Mouse (Mus musculus) lung, embryonic 16.5 days (tissue): ENCODE data around the gene Tbc1d22a. TPM values are rescaled to one million over a fixed set of nuclear protein-coding genes. Genes with fewer than 3 reads are reported as not detected.

ENCODE experiments used
- ATAC-seq: fragments of 200-750 bp; cut with Nextera tagmentation; 2 replicates; pipeline ENCODE4 v1.8.0; 2017; ENCODE audit warnings: low read depth, mild to moderate bottlenecking, moderate library complexity
- H3K27ac ChIP-seq: fragments of 300-500 bp; sonication (generic); 2 replicates; pipeline ENCODE4 v1.5.1; 2014; ENCODE audit warnings: mild to moderate bottlenecking, control low read depth, low read length
- H3K27me3 ChIP-seq: fragments of 300-500 bp; sonication (generic); 2 replicates; pipeline ENCODE4 v1.6.1; 2014; ENCODE audit warnings: low read depth, low read length, mixed read lengths; ENCODE audit not compliant: control insufficient read depth, insufficient read depth
- H3K36me3 ChIP-seq: fragments of 300-500 bp; sonication (generic); 2 replicates; pipeline ENCODE4 v1.6.1; 2014; ENCODE audit warnings: low read length; ENCODE audit not compliant: control insufficient read depth, insufficient read depth
- H3K4me1 ChIP-seq: fragments of 300-500 bp; sonication (generic); replicated peaks from 2 replicates; pipeline ENCODE4 v1.6.1; 2014; ENCODE audit warnings: low read length, mixed read lengths; ENCODE audit not compliant: control insufficient read depth, insufficient read depth
- H3K4me2 ChIP-seq: fragments of 300-500 bp; sonication (generic); 2 replicates; pipeline ENCODE4 v1.6.1; 2014; ENCODE audit warnings: low read depth, low read length, control low read depth
- H3K4me3 ChIP-seq: fragments of 300-500 bp; sonication (generic); 2 replicates; pipeline ENCODE4 v1.5.1; 2014; ENCODE audit warnings: mild to moderate bottlenecking, low read length, control low read depth
- H3K9ac ChIP-seq: fragments of 300-500 bp; sonication (generic); 2 replicates; pipeline ENCODE4 v1.6.1; 2014; ENCODE audit warnings: low read length, control low read depth
- H3K9me3 ChIP-seq: fragments of 300-500 bp; sonication (generic); 2 replicates; pipeline ENCODE4 v1.6.1; 2016; ENCODE audit warnings: low read length; ENCODE audit not compliant: control insufficient read depth
- WGBS: fragments of 180-500 bp; shearing (Covaris S2); extraction: QIAGEN DNeasy Blood & Tissue Kit; methylation state at CpG from one replicate; pipeline ENCODE4 v1.1.7; 2014; 5-methylcytosine and 5-hydroxymethylcytosine counted together
- polyA plus RNA-seq: library from polyadenylated mRNA; unstranded; fragments of >200 nt; fragmentation: Nextera tagmentation; extraction: Ambion mirVana; gene quantifications from 2 replicates; pipeline ENCODE4 v1.2.1, GENCODE M21; 2015

The Tbc1d22a gene
- polyA plus RNA-seq, 1 experiment from 2014 or later = 13.6 TPM

DNA sequence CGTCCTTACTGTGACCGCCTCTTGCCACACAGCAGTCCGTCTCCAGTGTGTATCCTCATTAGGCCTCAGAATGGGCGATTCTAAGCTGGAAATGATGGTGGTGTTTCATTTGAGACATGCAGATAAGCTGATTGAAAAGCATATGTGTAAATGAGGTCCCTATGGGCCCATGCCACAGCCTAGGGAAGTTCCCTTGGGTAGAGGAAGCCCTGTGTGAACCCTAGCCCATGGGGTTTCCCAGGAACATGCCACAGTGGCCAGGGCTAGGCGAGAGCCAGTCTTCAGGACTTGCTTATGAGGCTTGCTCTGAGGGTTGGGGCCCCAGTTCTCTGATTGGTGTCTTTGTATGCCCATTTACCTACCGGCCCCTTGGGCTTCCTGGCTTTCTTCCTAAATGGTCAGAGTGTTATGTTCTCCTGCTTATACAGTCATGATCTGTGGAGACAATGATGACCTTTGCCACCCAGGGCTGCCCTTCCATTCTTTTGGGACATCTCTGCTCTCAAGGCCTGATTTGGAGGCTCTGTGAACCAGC is 161.7 kb downstream of the Tbc1d22a start:
- Histone ChIP-seq H3K9ac (no peak overlapping the region), H3K4me2 (no peak overlapping the region), H3K4me1 (no peaks in the 10 kb centered on the region), H3K27me3 (no peaks in the 10 kb centered on the region), H3K9me3 (no peaks in the 10 kb centered on the region), H3K4me3 (no peak overlapping the region), H3K27ac (no peak overlapping the region), H3K36me3 (no peaks in the 10 kb centered on the region)
- WGBS = 87% methylated on average over 6 of the region's 6 CpGs
- ATAC-seq = no peak

DNA sequence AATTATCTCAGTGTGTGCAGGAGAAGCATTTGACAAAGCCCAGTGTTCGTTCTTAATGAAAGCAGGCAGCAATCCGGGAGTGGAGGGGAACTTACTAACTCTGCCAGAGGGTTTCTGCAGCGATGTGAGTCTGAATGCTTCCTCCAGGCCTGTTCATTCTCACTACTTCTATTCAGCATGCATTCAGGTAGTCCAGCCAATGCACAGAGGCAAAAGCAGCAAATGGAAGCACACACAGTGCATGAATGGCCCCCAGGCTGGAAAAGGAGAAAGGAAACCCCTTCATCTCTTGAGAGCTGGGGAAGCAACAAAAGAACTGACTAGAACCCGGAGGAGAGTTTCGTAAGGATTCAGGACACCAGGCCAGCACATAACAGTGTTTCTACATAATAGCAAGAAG is 169.0 kb downstream of the Tbc1d22a start:
- Histone ChIP-seq H3K9me3 (no peaks in the 10 kb centered on the region), H3K4me1 (no peaks in the 10 kb centered on the region), H3K9ac (no peak overlapping the region), H3K4me3 (no peak overlapping the region), H3K27me3 (no peaks in the 10 kb centered on the region), H3K36me3 (no peaks in the 10 kb centered on the region), H3K27ac (no peak overlapping the region), H3K4me2 (no peak overlapping the region)
- WGBS = 84% methylated on average over 5 of the region's 5 CpGs
- no peak for ATAC-seq

DNA sequence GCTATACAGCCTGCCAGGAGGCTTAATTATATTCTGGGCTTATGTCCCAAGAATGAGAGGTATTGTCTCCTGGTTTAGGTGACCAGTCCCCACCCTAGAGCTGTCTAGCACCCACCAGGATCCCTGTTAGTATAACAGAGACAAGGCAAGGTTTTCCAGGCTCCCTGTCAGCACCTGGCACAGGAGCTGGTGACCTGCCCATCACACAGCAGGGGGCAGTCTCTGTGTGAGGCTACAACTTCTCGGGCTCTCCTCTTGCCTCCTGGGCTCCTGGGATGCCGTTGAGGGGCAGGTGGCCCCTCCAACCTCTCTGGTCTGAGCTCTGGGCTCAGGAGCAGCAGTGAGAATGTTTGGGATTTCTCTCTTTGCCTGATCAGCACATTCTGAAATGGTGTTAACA is 171.2 kb downstream of the Tbc1d22a start:
- Histone ChIP-seq H3K9me3 (no peaks in the 10 kb centered on the region), H3K4me1 (no peaks in the 10 kb centered on the region), H3K27ac (no peak overlapping the region), H3K9ac (no peak overlapping the region), H3K36me3 (no peaks in the 10 kb centered on the region), H3K4me2 (no peak overlapping the region), H3K27me3 (no peaks in the 10 kb centered on the region), H3K4me3 (no peak overlapping the region)
- no peak for ATAC-seq
- WGBS = 31% methylated on average over 2 of the region's 2 CpGs

DNA sequence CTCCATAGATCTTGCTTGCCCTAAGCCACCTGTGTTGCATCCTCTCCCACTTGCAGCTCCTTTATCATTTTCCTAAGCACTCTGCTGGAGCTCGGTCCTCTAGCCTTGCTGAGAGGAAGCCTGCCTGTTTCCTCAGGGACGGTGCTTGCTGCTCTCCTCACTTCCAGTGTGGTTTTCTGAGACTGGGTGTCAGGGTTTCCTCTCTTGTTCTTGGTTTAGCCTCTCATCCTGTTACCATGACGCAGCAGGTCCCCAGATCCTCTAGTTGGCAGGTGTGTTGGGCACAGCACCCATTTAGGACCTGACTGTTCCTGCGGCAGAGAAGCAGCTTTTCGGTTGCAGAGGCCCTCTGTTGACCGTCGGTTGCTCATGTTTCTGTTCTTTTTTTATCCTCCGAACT is 172.1 kb downstream of the Tbc1d22a start:
- no peaks in the 10 kb centered on the region for H3K9me3 ChIP-seq
- no peak overlapping the region for H3K9ac ChIP-seq
- no peaks in the 10 kb centered on the region for H3K36me3 ChIP-seq
- H3K27me3 ChIP-seq = no peaks in the 10 kb centered on the region
- no peak overlapping the region for H3K27ac ChIP-seq
- H3K4me3 ChIP-seq = no peak overlapping the region
- H3K4me2 ChIP-seq = no peak overlapping the region
- 69% methylated on average over 8 of the region's 8 CpGs for WGBS
- H3K4me1 ChIP-seq = no peaks in the 10 kb centered on the region
- no peak for ATAC-seq

DNA sequence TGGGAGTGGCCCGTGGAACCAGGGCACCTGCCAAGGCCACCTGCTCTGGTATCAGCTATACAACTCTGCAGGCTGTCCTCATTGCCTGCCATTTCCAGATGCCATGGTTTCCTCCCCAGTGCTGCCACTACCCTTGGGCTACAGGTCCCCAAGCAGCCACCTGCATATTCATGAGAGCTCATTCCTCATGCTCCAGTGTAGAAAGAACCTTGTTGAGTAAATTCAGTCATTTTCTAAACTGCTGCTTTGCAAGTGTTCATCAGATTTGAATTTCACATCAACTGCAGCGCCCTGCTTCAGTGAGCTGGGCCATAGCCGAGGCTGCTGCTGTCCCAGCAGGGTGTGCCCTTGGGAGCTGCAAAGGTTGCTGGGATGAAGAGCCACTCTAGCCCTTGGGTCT is 174.3 kb downstream of the Tbc1d22a start:
- 70% methylated on average over 3 of the region's 3 CpGs for WGBS
- no peak for ATAC-seq
- Histone ChIP-seq H3K27ac (no peak overlapping the region), H3K4me1 (no peaks in the 10 kb centered on the region), H3K36me3 (no peaks in the 10 kb centered on the region), H3K27me3 (no peaks in the 10 kb centered on the region), H3K9ac (no peak overlapping the region), H3K9me3 (no peaks in the 10 kb centered on the region), H3K4me3 (no peak overlapping the region), H3K4me2 (no peak overlapping the region)

DNA sequence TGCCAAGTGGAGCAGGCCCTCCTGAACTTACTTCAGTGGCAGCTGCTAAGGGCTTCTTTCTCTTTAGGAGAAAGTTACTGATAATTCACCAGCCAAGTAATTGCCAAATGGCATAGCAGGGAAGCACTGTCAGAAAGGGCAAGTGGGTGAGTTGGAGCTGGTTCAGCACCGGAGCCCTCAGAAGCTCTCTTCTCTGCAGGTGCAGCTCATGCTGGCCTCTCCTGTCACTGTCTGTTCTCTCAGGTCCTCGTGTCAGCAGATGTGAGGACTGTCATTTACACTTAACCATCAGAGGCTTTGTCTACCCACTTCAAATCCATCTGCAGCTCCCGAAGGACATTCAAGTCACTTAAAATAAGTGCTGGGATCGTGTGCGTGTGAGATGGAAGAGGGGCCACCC is 190.6 kb downstream of the Tbc1d22a start:
- Histone ChIP-seq H3K4me1 (no peaks in the 10 kb centered on the region), H3K9me3 (no peaks in the 10 kb centered on the region), H3K27me3 (no peaks in the 10 kb centered on the region), H3K27ac (no peak overlapping the region), H3K4me3 (no peak overlapping the region), H3K9ac (no peak overlapping the region), H3K4me2 (no peak overlapping the region), H3K36me3 (no peaks in the 10 kb centered on the region)
- 55% methylated on average over 5 of the region's 5 CpGs for WGBS
- no peak for ATAC-seq

DNA sequence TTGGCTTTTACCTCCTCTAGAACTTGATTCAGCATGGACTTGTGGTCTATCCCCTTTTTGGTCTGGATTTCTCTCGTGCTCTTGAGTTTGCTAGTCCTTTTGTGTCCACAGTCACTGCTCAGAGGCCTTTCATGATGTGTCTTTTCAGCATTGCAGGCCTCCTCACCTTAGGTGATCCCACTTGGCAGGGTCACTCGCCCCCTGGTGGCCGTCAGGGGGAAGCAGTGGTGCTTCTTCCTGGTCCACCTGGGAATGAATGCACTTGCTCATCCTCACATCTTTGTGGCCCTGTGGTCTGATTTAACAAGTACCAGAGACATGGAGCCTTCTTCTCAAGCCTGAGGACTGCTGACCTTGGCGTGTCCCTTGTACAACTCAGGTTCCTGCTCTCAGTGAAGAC is 191.3 kb downstream of the Tbc1d22a start:
- Histone ChIP-seq H3K9ac (no peak overlapping the region), H3K27me3 (no peaks in the 10 kb centered on the region), H3K4me3 (no peak overlapping the region), H3K4me2 (no peak overlapping the region), H3K4me1 (no peaks in the 10 kb centered on the region), H3K9me3 (no peaks in the 10 kb centered on the region), H3K27ac (no peak overlapping the region), H3K36me3 (no peaks in the 10 kb centered on the region)
- WGBS = 17% methylated on average over 4 of the region's 4 CpGs
- no peak for ATAC-seq

DNA sequence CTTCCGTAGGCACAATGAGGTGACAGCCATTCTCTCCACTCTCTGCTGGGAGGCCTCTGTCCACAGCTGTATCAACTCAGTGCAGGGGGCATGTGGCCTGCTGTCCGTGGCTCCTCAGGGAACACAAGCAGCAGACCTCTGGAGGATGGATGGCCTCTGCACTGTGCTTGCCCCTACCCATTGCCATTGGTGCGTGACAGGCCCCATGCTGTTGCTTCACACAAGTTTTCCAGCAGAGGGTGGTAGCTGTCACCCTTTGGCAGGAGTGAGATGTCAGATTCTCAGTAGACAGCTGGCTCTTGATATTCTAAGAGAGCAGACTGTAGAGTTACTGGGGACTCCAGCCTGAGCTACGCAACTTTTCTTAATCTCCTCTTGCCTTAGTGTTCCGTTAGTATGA is 195.1 kb downstream of the Tbc1d22a start:
- Histone ChIP-seq H3K27me3 (no peaks in the 10 kb centered on the region), H3K9ac (no peak overlapping the region), H3K4me3 (no peak overlapping the region), H3K9me3 (no peaks in the 10 kb centered on the region), H3K4me1 (no peaks in the 10 kb centered on the region), H3K27ac (no peak overlapping the region), H3K4me2 (no peak overlapping the region), H3K36me3 (no peaks in the 10 kb centered on the region)
- peak; percentile 53; the same call in 1 of the 2 replicates for ATAC-seq
- 59% methylated on average over 5 of the region's 5 CpGs for WGBS

DNA sequence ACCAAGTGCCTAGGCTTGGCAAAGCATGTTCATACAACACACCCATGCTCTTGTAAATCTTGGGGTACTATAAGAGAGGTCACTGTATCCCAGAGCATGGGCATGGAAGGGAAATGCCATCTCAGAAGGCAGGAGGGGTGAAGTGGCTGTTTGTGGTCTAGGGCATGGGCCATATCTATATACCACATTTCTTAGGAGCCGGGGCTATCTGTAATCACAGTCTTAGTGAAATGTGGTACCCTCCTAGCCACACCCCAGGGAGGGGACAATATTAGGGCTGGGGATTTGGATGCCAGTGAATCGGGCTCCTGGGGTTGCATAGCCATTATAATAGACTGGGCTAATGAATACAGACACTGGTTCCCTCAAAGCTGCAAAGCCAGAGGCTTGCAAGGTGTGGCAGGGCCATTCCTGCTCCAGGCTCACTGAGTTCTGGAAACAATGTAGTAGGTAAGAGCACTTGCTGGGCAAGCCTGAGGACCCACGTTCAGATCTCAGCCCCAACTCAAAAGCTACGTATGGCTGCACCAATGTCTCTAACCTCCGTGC is 197.3 kb downstream of the Tbc1d22a start:
- no peaks in the 10 kb centered on the region for H3K36me3 ChIP-seq
- H3K27ac ChIP-seq = no peak overlapping the region
- no peak for ATAC-seq
- no peaks in the 10 kb centered on the region for H3K4me1 ChIP-seq
- no peaks in the 10 kb centered on the region for H3K9me3 ChIP-seq
- H3K27me3 ChIP-seq = no peaks in the 10 kb centered on the region
- H3K4me2 ChIP-seq = no peak overlapping the region
- H3K4me3 ChIP-seq = no peak overlapping the region
- no peak overlapping the region for H3K9ac ChIP-seq
- 82% methylated on average over 5 of the region's 5 CpGs for WGBS

DNA sequence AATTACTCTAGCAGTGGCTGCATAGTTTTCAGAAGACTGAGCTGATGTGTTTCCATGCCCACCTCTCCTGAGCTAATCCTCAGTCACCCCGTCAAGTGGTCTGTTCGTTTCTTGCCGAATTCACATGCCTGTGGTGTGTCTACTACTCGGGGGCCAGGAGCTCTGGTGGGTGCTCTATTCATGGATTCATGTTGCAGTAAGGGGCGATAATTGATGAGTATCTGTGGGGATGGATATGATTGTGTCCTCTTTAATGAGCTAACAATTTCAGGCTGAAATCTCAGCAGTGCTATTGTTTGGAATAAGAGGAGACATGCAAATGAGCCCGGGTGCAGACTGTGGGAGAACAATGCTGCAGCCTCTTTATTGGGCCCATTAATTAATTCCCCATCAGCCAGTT is 201.7 kb downstream of the Tbc1d22a start:
- H3K4me3 ChIP-seq = no peak overlapping the region
- H3K4me2 ChIP-seq = no peak overlapping the region
- H3K27ac ChIP-seq = no peak overlapping the region
- no peaks in the 10 kb centered on the region for H3K27me3 ChIP-seq
- no peaks in the 10 kb centered on the region for H3K36me3 ChIP-seq
- ATAC-seq = no peak
- WGBS = 71% methylated on average over 6 of the region's 6 CpGs
- no peaks in the 10 kb centered on the region for H3K4me1 ChIP-seq
- no peak overlapping the region for H3K9ac ChIP-seq
- H3K9me3 ChIP-seq = no peaks in the 10 kb centered on the region
